Mouse (Mus musculus) stomach, postnatal 0 days (tissue): Measurements from ENCODE around the gene Tmem274. TPM values are rescaled to one million over a fixed set of nuclear protein-coding genes. Genes with fewer than 3 reads are reported as not detected.

Experiments used
- ATAC-seq: fragments of 200-750 bp; cut with Nextera tagmentation; 2 replicates; pipeline ENCODE4 v1.8.0; 2017; ENCODE audit not compliant: low FRiP score, low TSS enrichment
- DNase-seq: peaks from one replicate; pipeline ENCODE4 v3.0.0-alpha.2; 2016; ENCODE audit warnings: low spot score
- H3K27ac ChIP-seq: fragments of 300-500 bp; sonication (generic); replicated peaks from 2 replicates; pipeline ENCODE4 v1.5.1; 2014; ENCODE audit warnings: mild to moderate bottlenecking, control low read depth
- H3K27me3 ChIP-seq: fragments of 300-500 bp; sonication (generic); 2 replicates; pipeline ENCODE4 v1.6.1; 2014; ENCODE audit warnings: low read length; ENCODE audit not compliant: control insufficient read depth, insufficient read depth
- H3K36me3 ChIP-seq: fragments of 300-500 bp; sonication (generic); 2 replicates; pipeline ENCODE4 v1.6.1; 2014; ENCODE audit warnings: low read length, mixed read lengths; ENCODE audit not compliant: control insufficient read depth, insufficient read depth
- H3K4me1 ChIP-seq: fragments of 300-500 bp; sonication (generic); replicated peaks from 2 replicates; pipeline ENCODE4 v1.6.1; 2014; ENCODE audit warnings: antibody characterized with exemption; ENCODE audit not compliant: control insufficient read depth, insufficient read depth
- H3K4me2 ChIP-seq: fragments of 300-500 bp; sonication (generic); replicated peaks from 2 replicates; pipeline ENCODE4 v1.6.1; 2014; ENCODE audit warnings: low read depth, mild to moderate bottlenecking, control low read depth, moderate library complexity
- H3K4me3 ChIP-seq: fragments of 300-500 bp; sonication (generic); 2 replicates; pipeline ENCODE4 v1.5.1; 2014; ENCODE audit warnings: low read depth, low read length, control low read depth
- H3K9ac ChIP-seq: fragments of 300-500 bp; sonication (generic); 2 replicates; pipeline ENCODE4 v1.6.1; 2014; ENCODE audit warnings: mild to moderate bottlenecking, low read length, control low read depth, mixed read lengths
- H3K9me3 ChIP-seq: fragments of 300-500 bp; sonication (generic); 2 replicates; pipeline ENCODE4 v1.6.1; 2016; ENCODE audit warnings: low read length; ENCODE audit not compliant: control insufficient read depth
- CTCF ChIP-seq: IDR thresholded peaks from 2 replicates; pipeline ENCODE4 v1.5.1; 2016; ENCODE audit warnings: antibody characterized with exemption, low read depth, mild to moderate bottlenecking, moderate library complexity
- EP300 ChIP-seq: optimal IDR thresholded peaks from 2 replicates; pipeline ENCODE3; 2016; ENCODE audit warnings: antibody characterized with exemption
- WGBS: fragments of 180-500 bp; shearing (Covaris S2); extraction: QIAGEN DNeasy Blood & Tissue Kit; methylation state at CpG from one replicate; pipeline ENCODE4 v1.1.7; 2014; 5-methylcytosine and 5-hydroxymethylcytosine counted together
- polyA plus RNA-seq: library from polyadenylated mRNA; unstranded; fragments of >200 nt; fragmentation: Nextera tagmentation; extraction: Ambion mirVana; gene quantifications from 2 replicates; pipeline ENCODE4 v1.2.1, GENCODE M21; 2015

The Tmem274 gene
- polyA plus RNA-seq, 1 experiment from 2014 or later, result not detected

GRCm38 (mm10) chr4:149485053-149485824 is 8.1 kb downstream of the Tmem274 start, which contains the start of the genes Nmnat1 and Lzic:
Gene Nmnat1, minus strand, starts transcription at chr4:149485202.
Gene Lzic, plus strand, starts transcription at chr4:149485229.
- TF ChIP-seq EP300 (no peak), CTCF (peak; percentile 42)

DNA sequence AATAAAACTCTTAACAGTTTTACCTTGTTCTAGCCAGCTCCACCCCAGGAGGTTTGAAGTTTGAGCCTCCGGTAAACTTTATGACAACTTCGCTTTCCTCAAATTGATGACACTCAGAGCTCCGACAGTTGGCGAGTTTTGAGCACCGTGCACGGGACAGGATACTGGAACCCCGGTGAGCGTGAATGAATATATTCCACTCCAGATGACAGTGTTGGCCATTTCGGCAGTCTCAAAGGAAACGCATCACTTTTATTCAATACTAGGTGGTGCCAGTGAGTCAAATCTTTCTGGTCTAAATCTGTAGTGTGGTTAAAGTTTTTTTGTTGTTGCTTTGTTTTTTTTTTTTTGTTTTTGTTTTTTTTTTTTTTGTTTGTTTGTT is 8.6 kb downstream of the Tmem274 start:
- Histone ChIP-seq H3K4me1 (peaks cover 6% of the 10 kb centered on the region; the same call in 1 of the 2 replicates), H3K27ac (peak overlapping the region; percentile 73), H3K4me2 (peak overlapping the region; percentile 81), H3K9ac (peak overlapping the region; percentile 64), H3K36me3 (no peaks in the 10 kb centered on the region; the same call in 1 of the 2 replicates), H3K4me3 (peak overlapping the region; percentile 69), H3K9me3 (no peaks in the 10 kb centered on the region), H3K27me3 (no peaks in the 10 kb centered on the region)
- TF ChIP-seq CTCF (peak; percentile 66), EP300 (no peak)
- ATAC-seq (no peak), DNase-seq (no peak)
- under 1% methylated on average over 10 of the region's 10 CpGs for WGBS

More at GRCm38 (mm10) chr4:149485053-149485824, 8.1 kb downstream of the Tmem274 start, which contains the start of the genes Nmnat1 and Lzic:
- peak within 1 kb of the TSS; percentile 69 for H3K4me3 ChIP-seq
- ATAC-seq (peak; percentile 97), DNase-seq (peak; percentile 96)
- WGBS, result under 1% methylated on average over 60 of the region's 60 CpGs
- peak within 1 kb of the TSS; percentile 73 for H3K27ac ChIP-seq
- H3K27me3 ChIP-seq, result no peaks in the 10 kb centered on the region
- no peaks in the 10 kb centered on the region; the same call in 1 of the 2 replicates for H3K36me3 ChIP-seq
- no peaks in the 10 kb centered on the region for H3K9me3 ChIP-seq
- peak within 1 kb of the TSS; percentile 64 for H3K9ac ChIP-seq
- peak within 1 kb of the TSS; percentile 81 for H3K4me2 ChIP-seq
- peaks cover 6% of the 10 kb centered on the region; the same call in 1 of the 2 replicates for H3K4me1 ChIP-seq

GRCm38 (mm10) chr4:149487729-149488128 is 10.6 kb downstream of the Tmem274 start:
- no peak for ATAC-seq
- no peak overlapping the region for H3K4me2 ChIP-seq

DNA sequence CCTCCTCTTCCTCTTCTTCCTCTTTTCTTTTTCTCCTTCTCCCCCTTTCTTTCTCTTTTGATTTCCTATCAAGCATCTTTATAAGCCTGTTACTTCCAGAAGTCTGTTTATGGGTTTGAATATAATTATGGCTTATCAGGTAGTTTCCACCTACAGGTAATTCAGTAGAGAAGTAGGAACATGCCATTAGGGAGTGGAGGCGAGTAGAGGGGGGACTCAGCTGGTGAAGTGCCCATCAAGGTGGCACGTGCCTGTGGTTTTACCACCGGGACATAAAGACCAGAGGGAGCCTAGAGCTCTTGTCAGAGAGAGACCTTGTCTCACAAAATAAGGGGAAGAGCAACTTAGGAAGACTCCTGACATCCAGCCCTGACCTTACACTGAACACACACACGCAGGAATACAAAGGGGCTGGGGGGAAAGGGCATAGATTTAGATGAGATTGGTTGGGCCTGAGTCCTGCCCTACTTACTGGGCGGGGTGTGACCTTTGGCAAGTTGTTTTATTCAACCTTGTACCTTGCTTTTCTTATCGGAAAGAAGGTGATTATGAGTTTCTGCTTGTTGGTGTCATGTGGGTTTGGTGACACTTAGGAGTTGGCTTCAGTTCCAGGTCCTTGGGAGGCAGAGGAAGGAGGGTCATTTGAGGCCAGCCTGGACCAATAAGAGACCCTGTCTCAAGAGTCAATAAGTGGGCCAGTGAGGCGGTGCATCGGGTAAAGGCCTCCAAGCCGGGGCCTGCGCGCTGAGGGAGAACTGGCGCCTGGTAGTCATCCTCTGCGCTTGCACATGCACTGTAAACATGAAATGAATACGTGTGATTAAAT is 12.4 kb downstream of the Tmem274 start:
- WGBS, result 58% methylated on average over 14 of the region's 14 CpGs
- peaks cover 3% of the 10 kb centered on the region; the same call in 1 of the 2 replicates for H3K4me1 ChIP-seq
- H3K27me3 ChIP-seq, result no peaks in the 10 kb centered on the region
- H3K9ac ChIP-seq, result no peak overlapping the region
- no peaks in the 10 kb centered on the region for H3K9me3 ChIP-seq
- peak; percentile 63 for DNase-seq
- no peak overlapping the region for H3K4me2 ChIP-seq
- H3K4me3 ChIP-seq, result no peak overlapping the region
- 0 out of 2 replicates have a peak overlapping the region, but pooled peaks have one; percentile 40 for H3K27ac ChIP-seq
- peak; percentile 49 for ATAC-seq
- peaks cover 4% of the 10 kb centered on the region for H3K36me3 ChIP-seq
- TF ChIP-seq CTCF (no peak), EP300 (no peak)

More at GRCm38 (mm10) chr4:149487729-149488128, 10.6 kb downstream of the Tmem274 start:
- H3K36me3 ChIP-seq, result no peaks in the 10 kb centered on the region; the same call in 1 of the 2 replicates
- TF ChIP-seq CTCF (no peak), EP300 (no peak)
- no peaks in the 10 kb centered on the region for H3K9me3 ChIP-seq
- H3K4me3 ChIP-seq, result no peak overlapping the region
- DNase-seq, result no peak
- H3K27me3 ChIP-seq, result no peaks in the 10 kb centered on the region
- peaks cover 6% of the 10 kb centered on the region; the same call in 1 of the 2 replicates for H3K4me1 ChIP-seq
- no peak overlapping the region for H3K27ac ChIP-seq
- H3K9ac ChIP-seq, result no peak overlapping the region
- WGBS, result 93% methylated on average over 12 of the region's 12 CpGs

- no peaks in the 10 kb centered on the region for H3K4me1 ChIP-seq
- no peak overlapping the region for H3K4me3 ChIP-seq
- no peaks in the 10 kb centered on the region for H3K9me3 ChIP-seq
- no peaks in the 10 kb centered on the region for H3K27me3 ChIP-seq
- TF ChIP-seq EP300 (no peak), CTCF (peak; percentile 41)
- ATAC-seq, result no peak
- H3K36me3 ChIP-seq, result peaks cover 7% of the 10 kb centered on the region
- H3K27ac ChIP-seq, result no peak overlapping the region
- H3K9ac ChIP-seq, result no peak overlapping the region
- no peak for DNase-seq
- WGBS, result 97% methylated on average over 3 of the region's 3 CpGs
- H3K4me2 ChIP-seq, result no peak overlapping the region
Measured at GRCm38 (mm10) chr4:149491151-149491550, 14.0 kb downstream of the Tmem274 start.
